Mouse (Mus musculus): Measurements from ENCODE around the gene Irak2.

GRCm38 (mm10) chr6:113728181-113728580, 89.9 kb downstream of the Irak2 start:
- TF ChIP-seq CTCF (IDR thresholded peaks at IDR 0.05; ENCODE audit: low read depth) (no peak), EP300 (IDR thresholded peaks at IDR 0.05; ENCODE audit: low read depth) (no peak)
